Mouse (Mus musculus) brain, embryonic 14.5 days (tissue): ENCODE results near the gene Sema3d. TPM values are rescaled to one million over a fixed set of nuclear protein-coding genes. Genes with fewer than 3 reads are reported as not detected.

Experiments
- DNase-seq: peaks from one replicate; pipeline ENCODE4 v3.0.0-alpha.2; 2011; ENCODE audit warnings: low read depth
- CTCF ChIP-seq: fragments of 200-500 bp; IDR thresholded peaks from 2 replicates; pipeline ENCODE4 v1.5.1; 2012; ENCODE audit warnings: inconsistent platforms, mild to moderate bottlenecking, moderate library complexity, borderline replicate concordance; ENCODE audit not compliant: insufficient read depth, insufficient read length; ENCODE audit errors: extremely low read depth
- POLR2A ChIP-seq: fragments of 200-500 bp; IDR thresholded peaks from 2 replicates; pipeline ENCODE4 v1.6.1; 2012; ENCODE audit warnings: mild to moderate bottlenecking, inconsistent platforms, borderline replicate concordance; ENCODE audit not compliant: poor library complexity, insufficient read depth, insufficient read length, severe bottlenecking; ENCODE audit errors: extremely low read depth
- polyA plus RNA-seq: library from polyadenylated mRNA; depleted of rRNA; stranded (reverse); fragments of >200 nt; gene quantifications from 2 replicates; pipeline ENCODE4 v1.2.3, GENCODE M21; 2012

The Sema3d gene
- polyA plus RNA-seq, 1 experiment = 1.7 TPM

GRCm38 (mm10) chr5:12442176-12443105, 59.3 kb downstream of the Sema3d start:
- DNase-seq = no peak
- no peak for TF ChIP-seq POLR2A
- no peak for TF ChIP-seq CTCF

GRCm38 (mm10) chr5:12451089-12451488, 67.9 kb downstream of the Sema3d start:
- no peak for DNase-seq
- TF ChIP-seq CTCF = no peak
- TF ChIP-seq POLR2A = no peak

DNA sequence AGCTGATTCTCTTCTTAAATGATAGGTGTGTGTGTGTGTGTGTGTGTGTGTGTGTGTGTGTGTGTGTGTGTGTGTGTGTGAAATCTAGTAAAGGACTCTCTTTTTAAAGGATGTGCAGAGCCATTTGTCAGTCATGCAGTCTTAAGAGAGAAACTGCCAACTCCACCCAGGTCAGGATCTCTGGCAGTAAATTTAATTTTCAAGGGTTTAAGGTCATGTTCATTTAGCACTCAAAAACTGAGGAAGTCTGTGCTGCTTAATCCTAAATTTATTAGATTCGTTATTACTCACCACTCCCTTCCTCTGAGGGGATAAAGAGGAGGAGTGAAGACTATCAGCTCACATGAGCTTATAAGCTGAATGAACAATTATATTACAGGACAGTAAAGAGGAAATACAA, 71.8 kb downstream of the Sema3d start:
- DNase-seq = no peak
- TF ChIP-seq CTCF (no peak), POLR2A (no peak)

GRCm38 (mm10) chr5:12457509-12457908, 74.3 kb downstream of the Sema3d start:
- TF ChIP-seq CTCF = no peak
- TF ChIP-seq POLR2A = no peak
- no peak for DNase-seq

DNA sequence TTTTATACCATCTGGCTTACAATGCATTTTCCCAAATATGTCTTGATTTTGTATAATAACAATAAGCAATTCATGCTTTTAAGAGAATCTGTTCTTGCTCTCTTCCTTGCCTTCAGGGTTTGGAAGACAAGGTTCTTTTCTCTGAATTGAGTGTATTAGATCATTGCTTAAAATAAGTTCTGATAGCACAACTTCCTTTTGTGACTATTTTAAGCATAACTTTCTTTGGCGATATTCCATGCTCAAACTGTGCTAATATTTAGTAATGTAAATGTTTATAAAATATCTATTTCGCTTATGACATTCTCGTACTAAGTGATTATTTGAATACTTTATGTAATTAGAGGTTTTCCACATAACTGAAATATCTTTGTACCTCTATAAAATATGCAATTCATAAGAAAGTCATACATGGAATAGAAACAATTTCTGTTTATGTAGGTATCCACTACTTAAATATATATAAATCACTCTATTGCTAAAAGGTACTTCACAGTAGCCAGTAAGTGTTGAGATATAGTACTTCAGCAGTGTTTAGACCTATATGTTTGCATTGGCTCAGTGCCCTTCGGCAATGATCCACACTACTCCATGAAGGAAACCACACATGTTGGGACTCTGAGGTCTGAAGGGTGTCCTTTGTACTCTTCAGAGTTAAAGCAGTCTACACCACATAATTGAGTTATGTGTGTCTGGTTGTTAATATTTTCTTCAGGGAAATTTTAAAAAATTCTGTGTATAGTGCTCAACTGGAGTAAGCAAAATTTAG, 84.6 kb downstream of the Sema3d start:
- TF ChIP-seq CTCF (no peak), POLR2A (no peak)

GRCm38 (mm10) chr5:12474904-12475638, 91.9 kb downstream of the Sema3d start:
- DNase-seq = peak; percentile 49
- TF ChIP-seq CTCF (no peak), POLR2A (no peak)

More for the DNA sequence above, 84.6 kb downstream of the Sema3d start:
- DNase-seq = no peak

DNA sequence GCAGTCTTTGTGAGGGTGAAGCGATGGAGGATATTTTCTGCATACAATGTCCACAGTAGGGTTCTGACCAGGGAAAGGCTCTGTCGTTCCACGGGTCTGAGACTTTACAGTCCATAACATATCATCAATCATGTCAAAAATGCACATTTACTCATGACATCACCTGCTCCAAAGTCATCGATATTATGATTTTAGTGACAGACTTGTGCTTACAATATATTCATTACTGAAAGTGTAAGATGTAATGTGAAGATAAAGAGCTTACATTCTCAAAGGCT, 92.4 kb downstream of the Sema3d start:
- TF ChIP-seq POLR2A (no peak), CTCF (no peak)
- DNase-seq = no peak

GRCm38 (mm10) chr5:12487926-12488325, 104.7 kb downstream of the Sema3d start:
- DNase-seq = no peak
- TF ChIP-seq CTCF = no peak
- no peak for TF ChIP-seq POLR2A

DNA sequence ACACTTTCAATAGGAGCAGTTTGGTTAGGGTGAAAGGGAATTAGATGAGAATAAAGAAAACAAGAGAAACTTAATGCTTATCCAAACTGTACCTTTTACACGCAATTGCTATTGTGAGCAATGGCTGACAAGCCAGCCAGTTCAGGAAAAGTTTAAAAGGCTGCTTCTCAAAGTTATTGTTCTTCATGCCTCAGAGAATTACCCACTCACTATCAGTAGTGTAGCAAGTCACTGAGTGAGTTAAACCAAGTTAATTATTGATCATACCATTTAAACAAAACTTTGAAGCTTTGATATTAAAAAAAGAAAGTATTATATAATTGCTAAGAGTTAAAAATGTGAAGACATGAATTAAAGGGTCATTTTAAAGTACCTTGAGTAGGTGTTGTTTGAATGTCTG, 108.5 kb downstream of the Sema3d start:
- no peak for DNase-seq
- TF ChIP-seq CTCF = no peak
- no peak for TF ChIP-seq POLR2A

GRCm38 (mm10) chr5:12498227-12498928, 115.2 kb downstream of the Sema3d start:
- TF ChIP-seq CTCF (no peak), POLR2A (no peak)
- DNase-seq = peak; percentile 62
